Mouse (Mus musculus) MEL (cell line): ENCODE measurements at regions not wholly inside any gene's neighbourhood (a gene's known extent, or its start where the extent isn't known, plus 50 kb on each side); places are given as distances from the start of the nearest gene placed in this dataset.

ENCODE experiments used
- DNase-seq: peaks from one replicate; pipeline ENCODE4 v3.0.0; 2011; ENCODE audit warnings: low read depth, low spot score
- H3K27ac ChIP-seq: 2 replicates; pipeline ENCODE4 v1.5.1; 2012; ENCODE audit warnings: low read depth, mild to moderate bottlenecking, control low read depth, low read length, moderate library complexity; ENCODE audit not compliant: control insufficient read depth
- H3K27me3 ChIP-seq, 2 experiments: fragments of 150-350 bp in 1 of 2; sonication (generic) in 1 of 2; 2 replicates each; pipeline ENCODE4 v1.6.1; 2012; ENCODE audit warnings: low read length in 2 of 2, mild to moderate bottlenecking in 2 of 2, improper control_type of control experiment in 1 of 2, moderate library complexity in 1 of 2; ENCODE audit not compliant: insufficient read depth in 2 of 2, control insufficient read depth in 1 of 2
- H3K36me3 ChIP-seq, 2 experiments: 2 replicates each; pipeline ENCODE4 v1.6.1; 2012 to 2014; ENCODE audit warnings: low read length in 2 of 2, improper control_type of control experiment in 1 of 2, inconsistent platforms in 1 of 2, mild to moderate bottlenecking in 1 of 2; ENCODE audit not compliant: insufficient read depth in 2 of 2, control insufficient read depth in 1 of 2
- H3K4me1 ChIP-seq, 2 experiments: fragments of 150-350 bp in 1 of 2; sonication (generic) in 1 of 2; 2 replicates each; pipeline ENCODE4 v1.6.1; 2012; ENCODE audit warnings: low read length in 2 of 2, improper control_type of control experiment in 1 of 2, mild to moderate bottlenecking in 1 of 2; ENCODE audit not compliant: insufficient read depth in 2 of 2, control insufficient read depth in 1 of 2
- H3K4me3 ChIP-seq, 2 experiments: fragments of 150-350 bp in 1 of 2; sonication (generic) in 1 of 2; 2 replicates each; pipeline ENCODE4 v1.5.1; 2012; ENCODE audit warnings: low read depth in 2 of 2, low read length in 2 of 2, mild to moderate bottlenecking in 2 of 2, moderate library complexity in 2 of 2, control low read depth in 1 of 2, improper control_type of control experiment in 1 of 2; ENCODE audit not compliant: control insufficient read depth in 1 of 2, insufficient read depth in 1 of 2
- H3K79me2 ChIP-seq: 2 replicates; pipeline ENCODE4 v1.6.1; 2012; ENCODE audit warnings: mild to moderate bottlenecking, low read length, moderate library complexity; ENCODE audit not compliant: control insufficient read depth, poor library complexity, insufficient read depth
- H3K9ac ChIP-seq: 2 replicates; pipeline ENCODE4 v1.6.1; 2012; ENCODE audit warnings: low read depth, mild to moderate bottlenecking, control low read depth, low read length, moderate library complexity; ENCODE audit not compliant: control insufficient read depth, poor library complexity, severe bottlenecking
- H3K9me3 ChIP-seq: fragments of 150-350 bp; sonication (generic); replicated peaks from 2 replicates; pipeline ENCODE4 v1.6.1; 2012; ENCODE audit warnings: mild to moderate bottlenecking, low read length, improper control_type of control experiment, moderate library complexity; ENCODE audit not compliant: insufficient read depth
- BHLHE40 ChIP-seq: IDR thresholded peaks from 2 replicates; pipeline ENCODE4 v1.6.1; 2012; ENCODE audit warnings: low read depth, mild to moderate bottlenecking, inconsistent platforms, low read length, improper control_type of control experiment, borderline replicate concordance
- ELF1 ChIP-seq: IDR thresholded peaks from 2 replicates; pipeline ENCODE4 v1.6.1; 2014; ENCODE audit warnings: low read depth, mild to moderate bottlenecking, inconsistent platforms, low read length, improper control_type of control experiment, moderate library complexity
- EP300 ChIP-seq, 2 experiments: IDR thresholded peaks; 2 replicates each; pipeline ENCODE4 v1.6.1; 2011; ENCODE audit warnings: improper control_type of control experiment in 2 of 2, low read length in 2 of 2, low read depth in 1 of 2, mild to moderate bottlenecking in 1 of 2
- KAT2A ChIP-seq: conservative IDR thresholded peaks from 2 replicates; pipeline ENCODE4 v1.6.1; 2012; ENCODE audit warnings: low read depth, low read length, improper control_type of control experiment, inconsistent platforms
- MAX ChIP-seq: IDR thresholded peaks from 2 replicates; pipeline ENCODE4 v1.6.1; 2011; ENCODE audit warnings: low read length, improper control_type of control experiment
- MAZ ChIP-seq: IDR thresholded peaks from 2 replicates; pipeline ENCODE4 v1.6.1; 2012; ENCODE audit warnings: low read depth, mild to moderate bottlenecking, inconsistent platforms, low read length, improper control_type of control experiment
- MYB ChIP-seq: IDR thresholded peaks from 2 replicates; pipeline ENCODE4 v1.6.1; 2011; ENCODE audit warnings: mild to moderate bottlenecking, low read depth, low read length, improper control_type of control experiment
- MYC ChIP-seq: IDR thresholded peaks from 2 replicates; pipeline ENCODE4 v1.6.1; 2011; ENCODE audit warnings: low read depth, mild to moderate bottlenecking, low read length, improper control_type of control experiment, moderate library complexity
- NRF1 ChIP-seq: IDR thresholded peaks from 2 replicates; pipeline ENCODE4 v1.6.1; 2014; ENCODE audit warnings: low read depth, mild to moderate bottlenecking, inconsistent platforms, low read length, improper control_type of control experiment, moderate library complexity; ENCODE audit not compliant: poor library complexity, insufficient read depth, severe bottlenecking
- POLR2AphosphoS5 ChIP-seq: IDR thresholded peaks from 2 replicates; pipeline ENCODE4 v1.6.1; 2012; ENCODE audit warnings: low read depth, borderline replicate concordance, mild to moderate bottlenecking, inconsistent platforms, low read length, moderate library complexity, mixed read lengths
- SIN3A ChIP-seq: IDR thresholded peaks from 2 replicates; pipeline ENCODE4 v1.6.1; 2012; ENCODE audit warnings: low read length, improper control_type of control experiment, inconsistent platforms
- ZC3H11A ChIP-seq: IDR thresholded peaks from 2 replicates; pipeline ENCODE4 v1.6.1; 2012; ENCODE audit warnings: low read depth, mild to moderate bottlenecking, inconsistent platforms, low read length, improper control_type of control experiment
- ZNF384 ChIP-seq: IDR thresholded peaks from 2 replicates; pipeline ENCODE4 v1.6.1; 2012; ENCODE audit warnings: low read depth, mild to moderate bottlenecking, inconsistent platforms, low read length, improper control_type of control experiment

- no peaks in the 10 kb centered on the region for H3K9me3 ChIP-seq
- DNase-seq = no peak
- no peak for TF ChIP-seq BHLHE40
These were observed 313.2 kb upstream of the Dpyd start for GRCm38 (mm10) chr3:118248768-118249167.

GRCm38 (mm10) chr3:118275917-118276316 lies 286.0 kb upstream of the Dpyd start:
- no peaks in the 10 kb centered on the region for H3K4me1 ChIP-seq
- H3K9ac ChIP-seq = no peak overlapping the region
- no peak for TF ChIP-seq ELF1
- no peak for TF ChIP-seq MYB
- TF ChIP-seq ZNF384 = no peak
- no peak for TF ChIP-seq ZC3H11A
- TF ChIP-seq NRF1 = no peak
- no peak for TF ChIP-seq MAZ
- TF ChIP-seq MAX = no peak
- no peak for TF ChIP-seq POLR2AphosphoS5
- no peak for TF ChIP-seq SIN3A
- no peak for TF ChIP-seq EP300 (IDR thresholded peaks at IDR 0.05; ENCODE audit: low read depth in 1 of 2, low read length in 2 of 2)
- no peaks in the 10 kb centered on the region for H3K27me3 ChIP-seq
- H3K4me3 ChIP-seq = no peak overlapping the region
- no peak overlapping the region for H3K27ac ChIP-seq
- no peaks in the 10 kb centered on the region for H3K9me3 ChIP-seq
- no peaks in the 10 kb centered on the region for H3K36me3 ChIP-seq
- H3K79me2 ChIP-seq = no peaks in the 10 kb centered on the region
- no peak for DNase-seq

More at GRCm38 (mm10) chr3:118248768-118249167, 313.2 kb upstream of the Dpyd start:
- H3K4me3 ChIP-seq = no peak overlapping the region
- no peak overlapping the region for H3K9ac ChIP-seq
- H3K79me2 ChIP-seq = no peaks in the 10 kb centered on the region
- no peaks in the 10 kb centered on the region for H3K4me1 ChIP-seq
- no peak overlapping the region for H3K27ac ChIP-seq
- H3K36me3 ChIP-seq = no peaks in the 10 kb centered on the region
- H3K27me3 ChIP-seq = no peaks in the 10 kb centered on the region

DNA sequence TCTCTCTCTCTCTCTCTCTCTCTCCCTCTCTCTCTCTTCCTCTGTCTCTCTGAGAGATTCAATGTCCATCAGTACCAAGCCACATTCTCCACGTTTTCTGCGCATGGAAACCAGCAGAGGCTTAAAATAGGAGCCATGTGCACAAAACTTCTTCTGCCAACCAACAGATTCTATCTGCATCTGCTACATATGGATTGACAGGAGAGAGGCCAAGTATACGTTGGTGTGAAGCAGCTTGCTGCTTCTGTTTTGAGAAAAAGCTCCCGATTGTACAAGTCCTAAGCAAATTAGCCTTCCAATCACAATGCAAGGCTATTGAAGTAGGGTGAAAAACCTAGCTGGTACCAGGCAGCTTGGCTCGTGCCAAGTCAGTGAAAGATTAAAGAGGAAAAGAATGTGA lies 283.7 kb upstream of the Dpyd start:
- Histone ChIP-seq H3K36me3 (no peaks in the 10 kb centered on the region), H3K4me3 (no peak overlapping the region), H3K4me1 (no peaks in the 10 kb centered on the region), H3K27ac (no peak overlapping the region), H3K9me3 (no peaks in the 10 kb centered on the region), H3K9ac (no peak overlapping the region), H3K79me2 (no peaks in the 10 kb centered on the region), H3K27me3 (no peaks in the 10 kb centered on the region)
- no peak for TF ChIP-seq MAZ
- no peak for TF ChIP-seq KAT2A
- no peak for TF ChIP-seq MYC
- no peak for DNase-seq
